Comparison of ENCODE assay signal across 14 mouse cellular contexts in the genomic region with DNA sequence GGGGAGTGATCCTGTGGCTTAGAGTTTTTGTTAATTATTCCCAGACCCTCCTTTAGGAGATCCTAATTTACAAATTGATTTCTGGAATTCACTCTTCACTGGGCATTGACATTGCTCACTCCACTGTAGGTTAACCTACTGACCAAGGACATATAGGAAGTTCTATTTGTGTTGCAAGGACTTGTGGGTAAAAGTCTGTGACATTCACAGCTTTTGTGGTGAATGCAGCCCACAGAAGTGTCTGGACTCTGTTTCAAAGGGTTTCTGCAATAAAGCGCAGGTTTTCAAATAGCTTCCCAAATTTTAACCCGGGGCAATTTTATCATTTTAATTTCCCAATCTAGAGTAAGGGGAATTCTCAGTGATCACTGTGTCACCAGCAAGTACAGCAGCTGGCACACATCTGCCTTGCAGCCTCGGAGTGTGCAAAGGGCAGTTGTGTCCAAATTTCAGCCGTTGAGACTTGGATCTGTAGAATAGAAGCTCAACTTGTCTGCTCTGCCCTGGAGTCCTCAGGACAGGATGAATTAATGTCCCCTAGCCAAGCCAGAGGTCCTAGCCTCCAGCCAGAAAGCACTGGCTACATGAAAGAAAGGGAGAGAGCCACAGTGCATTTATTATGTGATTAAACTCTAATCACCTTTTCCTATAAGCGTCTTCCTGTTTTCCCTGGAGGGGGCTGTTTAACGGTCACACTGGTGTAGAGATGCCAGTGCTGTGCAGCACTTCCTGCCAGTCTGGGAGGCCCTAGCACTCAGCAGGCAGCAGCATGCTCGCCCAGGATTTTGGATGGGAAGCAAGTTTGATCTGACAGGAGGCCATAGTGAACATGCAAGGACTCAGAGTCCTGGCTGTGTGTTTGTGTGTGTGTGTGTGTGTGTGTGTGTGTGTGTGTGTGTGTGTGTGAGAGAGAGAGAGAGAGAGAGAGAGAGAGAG. TPM values are rescaled to one million over a fixed set of nuclear protein-coding genes. Genes with fewer than 3 reads are reported as not detected.
DNase-seq lines count a peak whose midpoint lies in the region; ATAC-seq and TF ChIP-seq lines count a peak whose summit lies in the region.
"Had no signal": no experiment of that assay in that cellular context is flagged by ENCODE, and none has a peak within 500 bp of the region (broad histone marks: within the 10 kb centered on the region; RNA-seq: fewer than 3 reads in every experiment).

No protein-coding gene starts in this region.

- ATAC-seq in hindbrain, postnatal 0 days, result peak; percentile 42; the same call in 1 of the 2 replicates
- no peak for ATAC-seq in hindbrain, embryonic 11.5 days (ENCODE audit: low FRiP score)
- ATAC-seq in lung, embryonic 14.5 days (ENCODE audit: insufficient read depth), result peak; percentile 50; the same call in 1 of the 2 replicates
- no peak for ATAC-seq in forebrain, embryonic 12.5 days (ENCODE audit: low FRiP score)
- ATAC-seq: inflammation-experienced regulatory T-cells, adult 6 months; Patski had no signal

- no peak overlapping the region for H3K9ac ChIP-seq in hindbrain, postnatal 0 days (replicated peaks; ENCODE audit: low read length)
- no peak overlapping the region for H3K9ac ChIP-seq in hindbrain, embryonic 11.5 days (ENCODE audit: low read depth, low read length)
- H3K9ac ChIP-seq in lung, embryonic 14.5 days, result no peak overlapping the region
- H3K9ac ChIP-seq in forebrain, embryonic 12.5 days, result no peak overlapping the region
- H3K9ac ChIP-seq: stomach, embryonic 15.5 days had no signal

- no peaks in the 10 kb centered on the region for H3K36me3 ChIP-seq in hindbrain, postnatal 0 days (ENCODE audit: insufficient read depth, low read length)
- no peaks in the 10 kb centered on the region for H3K36me3 ChIP-seq in hindbrain, embryonic 11.5 days (ENCODE audit: control insufficient read depth, insufficient read depth, low read length)
- H3K36me3 ChIP-seq in lung, embryonic 14.5 days (ENCODE audit: insufficient read depth), result no peaks in the 10 kb centered on the region
- H3K36me3 ChIP-seq in forebrain, embryonic 12.5 days (replicated peaks), result no peaks in the 10 kb centered on the region
- H3K36me3 ChIP-seq: stomach, embryonic 15.5 days had no signal

- no peak overlapping the region for H3K4me3 ChIP-seq in hindbrain, postnatal 0 days (ENCODE audit: low read length)
- H3K4me3 ChIP-seq in hindbrain, embryonic 11.5 days (ENCODE audit: low read depth, low read length), result no peak overlapping the region
- H3K4me3 ChIP-seq in lung, embryonic 14.5 days (ENCODE audit: low read depth, low read length), result no peak overlapping the region
- H3K4me3 ChIP-seq in forebrain, embryonic 12.5 days (replicated peaks), result no peak overlapping the region
- H3K4me3 ChIP-seq: stomach, embryonic 15.5 days had no signal

- H3K27ac ChIP-seq in hindbrain, postnatal 0 days, result 0 out of 2 replicates have a peak overlapping the region, but pooled peaks have one; percentile 27
- no peak overlapping the region for H3K27ac ChIP-seq in hindbrain, embryonic 11.5 days (ENCODE audit: low read depth, low read length)
- peak overlapping the region; percentile 25; the same call in 1 of the 2 replicates for H3K27ac ChIP-seq in lung, embryonic 14.5 days (ENCODE audit: low read depth)
- no peak overlapping the region for H3K27ac ChIP-seq in forebrain, embryonic 12.5 days
- H3K27ac ChIP-seq: stomach, embryonic 15.5 days had no signal

- no peak overlapping the region for H3K4me2 ChIP-seq in hindbrain, postnatal 0 days (ENCODE audit: low read depth, low read length)
- H3K4me2 ChIP-seq in hindbrain, embryonic 11.5 days (replicated peaks; ENCODE audit: low read depth, low read length), result no peak overlapping the region
- H3K4me2 ChIP-seq in lung, embryonic 14.5 days, result no peak overlapping the region
- no peak overlapping the region for H3K4me2 ChIP-seq in forebrain, embryonic 12.5 days
- H3K4me2 ChIP-seq: stomach, embryonic 15.5 days had no signal

- no peak for TF ChIP-seq CTCF in hindbrain, postnatal 0 days (IDR thresholded peaks at IDR 0.05; ENCODE audit: low read depth)
- no peak for TF ChIP-seq CTCF in lung, embryonic 14.5 days (IDR thresholded peaks at IDR 0.05; ENCODE audit: low read depth)

- peaks cover 12% of the 10 kb centered on the region for H3K4me1 ChIP-seq in hindbrain, postnatal 0 days (ENCODE audit: insufficient read depth, low read length)
- no peaks in the 10 kb centered on the region for H3K4me1 ChIP-seq in hindbrain, embryonic 11.5 days (replicated peaks; ENCODE audit: control insufficient read depth, insufficient read depth, low read length)
- 0 out of 2 replicates have a peak, but pooled peaks cover 2% of the 10 kb centered on the region for H3K4me1 ChIP-seq in lung, embryonic 14.5 days (ENCODE audit: insufficient read depth)
- peaks cover 17% of the 10 kb centered on the region for H3K4me1 ChIP-seq in forebrain, embryonic 12.5 days

- no peaks in the 10 kb centered on the region for H3K27me3 ChIP-seq in hindbrain, postnatal 0 days (ENCODE audit: insufficient read depth, low read length)
- no peaks in the 10 kb centered on the region for H3K27me3 ChIP-seq in hindbrain, embryonic 11.5 days (ENCODE audit: control insufficient read depth, insufficient read depth, low read length)
- no peaks in the 10 kb centered on the region for H3K27me3 ChIP-seq in lung, embryonic 14.5 days (ENCODE audit: insufficient read depth, low read length)
- H3K27me3 ChIP-seq in forebrain, embryonic 12.5 days, result peaks cover 31% of the 10 kb centered on the region
- H3K27me3 ChIP-seq: stomach, embryonic 15.5 days had no signal

- WGBS in hindbrain, postnatal 0 days, result 40% methylated on average over 7 of the region's 7 CpGs
- 63% methylated on average over 7 of the region's 7 CpGs for WGBS in hindbrain, embryonic 11.5 days
- 27% methylated on average over 7 of the region's 7 CpGs for WGBS in lung, embryonic 14.5 days
- WGBS in forebrain, embryonic 12.5 days, result 60% methylated on average over 7 of the region's 7 CpGs

- H3K9me3 ChIP-seq in hindbrain, postnatal 0 days (ENCODE audit: low read length), result no peaks in the 10 kb centered on the region
- no peaks in the 10 kb centered on the region for H3K9me3 ChIP-seq in hindbrain, embryonic 11.5 days (ENCODE audit: control insufficient read depth, low read length)
- H3K9me3 ChIP-seq in lung, embryonic 14.5 days (ENCODE audit: low read depth, low read length), result no peaks in the 10 kb centered on the region
- H3K9me3 ChIP-seq in forebrain, embryonic 12.5 days, result no peaks in the 10 kb centered on the region
- H3K9me3 ChIP-seq: stomach, embryonic 15.5 days had no signal

- DNase-seq in hindbrain, postnatal 0 days (ENCODE audit: low spot score), result peak; percentile 40
- no peak for DNase-seq in hindbrain, embryonic 11.5 days (ENCODE audit: low spot score)
- peak; percentile 12 for DNase-seq in thymus, postnatal 4 days
- no peak for DNase-seq in thymus, postnatal 10 days (ENCODE audit: low spot score in 2 of 2)
- DNase-seq in lung, embryonic 14.5 days, result peak; percentile 71
- no peak for DNase-seq in ovary, adult 18-20 months (ENCODE audit: low spot score)
- DNase-seq in left cerebral cortex, adult 8-10 months (ENCODE audit: low spot score in 2 of 2), result no peak
- DNase-seq: adrenal gland, postnatal 36 days; gastrocnemius, postnatal 10 days had no signal

RNA-seq across cellular contexts. Expression of gene Mamdc2, which starts 3.1 kb away (rescaled TPM):
- total RNA-seq in hindbrain, postnatal 0 days (2014; rRNA removed), result 2.5 and 3.2 TPM in 2 replicates
- 4.0 and 4.3 TPM in 2 replicates for polyA plus RNA-seq in hindbrain, postnatal 0 days (2015; fragmentation: Nextera tagmentation; extraction: Ambion mirVana)
- 1.1 and 1.5 TPM in 2 replicates for polyA plus RNA-seq in hindbrain, embryonic 11.5 days (2014; fragmentation: Nextera tagmentation; extraction: Ambion mirVana)
- 3.1 and 3.8 TPM in 2 replicates for polyA plus RNA-seq in lung, embryonic 14.5 days (2014; fragmentation: Nextera tagmentation; extraction: Ambion mirVana)
- polyA plus RNA-seq in forebrain, embryonic 12.5 days (2016; fragmentation: Nextera tagmentation; extraction: Ambion mirVana), result 0.62 and 1.5 TPM in 2 replicates
- 1 to 10 TPM in 3 of 4 experiments, under 1 TPM in 1; 0.80 to 2.4 (median 1.3) TPM for total RNA-seq in left cerebral cortex, adult 8-10 months (2022)
- total RNA-seq: megakaryocyte-erythroid progenitor cell, adult 5-6 weeks had no signal
- polyA plus RNA-seq: inflammation-experienced regulatory T-cells, adult 6 months; Patski had no signal

Comparison
In these comparisons a context has a peak if more than half of its experiments do, and no peak if none do; other contexts are left out.
1. ATAC-seq: peak in hindbrain, postnatal 0 days (single experiment) and lung, embryonic 14.5 days (single experiment); none in hindbrain, embryonic 11.5 days (single experiment) and forebrain, embryonic 12.5 days (single experiment).
2. DNase-seq: peak in hindbrain, postnatal 0 days (single experiment), thymus, postnatal 4 days (single experiment) and lung, embryonic 14.5 days (single experiment); none in hindbrain, embryonic 11.5 days (single experiment), thymus, postnatal 10 days (0 of 2), ovary, adult 18-20 months (single experiment) and left cerebral cortex, adult 8-10 months (0 of 2).
3. H3K27ac ChIP-seq: peak in hindbrain, postnatal 0 days (single experiment) and lung, embryonic 14.5 days (single experiment); none in hindbrain, embryonic 11.5 days (single experiment) and forebrain, embryonic 12.5 days (single experiment).